Mouse (Mus musculus) bone marrow, adult 2 months (tissue): ENCODE data around the gene Aoc3. TPM values are rescaled to one million over a fixed set of nuclear protein-coding genes. Genes with fewer than 3 reads are reported as not detected.
A peak's percentile ranks its signal among the peaks of the same experiment; 100 is the strongest.

Source experiments
- H3K27ac ChIP-seq: fragments of 200-500 bp; 2 replicates; pipeline ENCODE4 v1.5.1; 2012; ENCODE audit warnings: low read depth, mild to moderate bottlenecking, control low read depth, inconsistent platforms, low read length; ENCODE audit not compliant: control insufficient read depth, poor library complexity, insufficient read depth
- H3K4me1 ChIP-seq: fragments of 200-500 bp; 2 replicates; pipeline ENCODE4 v1.6.1; 2011; ENCODE audit warnings: low read length; ENCODE audit not compliant: control insufficient read depth, insufficient read depth
- H3K4me3 ChIP-seq: fragments of 200-500 bp; replicated peaks from 2 replicates; pipeline ENCODE3; 2011; ENCODE audit warnings: mild to moderate bottlenecking, low read depth, low read length, control low read depth; ENCODE audit not compliant: control insufficient read depth
- CTCF ChIP-seq: fragments of 200-500 bp; IDR thresholded peaks from 2 replicates; pipeline ENCODE4 v1.5.1; 2011; ENCODE audit warnings: low read length, control low read depth; ENCODE audit not compliant: control insufficient read depth, insufficient read depth
- POLR2A ChIP-seq: fragments of 200-500 bp; IDR thresholded peaks from 2 replicates; pipeline ENCODE4 v1.6.1; 2011; ENCODE audit warnings: low read depth, mild to moderate bottlenecking, control low read depth, low read length, borderline replicate concordance; ENCODE audit not compliant: control insufficient read depth
- WGBS: fragments of 180-500 bp; shearing (Covaris S2); methylation state at CpG from one replicate; pipeline ENCODE4 v1.1.7; 2018; 5-methylcytosine and 5-hydroxymethylcytosine counted together
- polyA plus RNA-seq: library from polyadenylated mRNA; stranded (reverse); fragments of >200 nt; gene quantifications from 2 replicates; pipeline ENCODE4 v1.2.4, GENCODE M21; 2011; ENCODE audit warnings: low replicate concordance; ENCODE audit not compliant: missing spikeins, insufficient read depth, insufficient read length

Gene Aoc3
- 0.82 and 1.0 TPM in 2 replicates for polyA plus RNA-seq

DNA sequence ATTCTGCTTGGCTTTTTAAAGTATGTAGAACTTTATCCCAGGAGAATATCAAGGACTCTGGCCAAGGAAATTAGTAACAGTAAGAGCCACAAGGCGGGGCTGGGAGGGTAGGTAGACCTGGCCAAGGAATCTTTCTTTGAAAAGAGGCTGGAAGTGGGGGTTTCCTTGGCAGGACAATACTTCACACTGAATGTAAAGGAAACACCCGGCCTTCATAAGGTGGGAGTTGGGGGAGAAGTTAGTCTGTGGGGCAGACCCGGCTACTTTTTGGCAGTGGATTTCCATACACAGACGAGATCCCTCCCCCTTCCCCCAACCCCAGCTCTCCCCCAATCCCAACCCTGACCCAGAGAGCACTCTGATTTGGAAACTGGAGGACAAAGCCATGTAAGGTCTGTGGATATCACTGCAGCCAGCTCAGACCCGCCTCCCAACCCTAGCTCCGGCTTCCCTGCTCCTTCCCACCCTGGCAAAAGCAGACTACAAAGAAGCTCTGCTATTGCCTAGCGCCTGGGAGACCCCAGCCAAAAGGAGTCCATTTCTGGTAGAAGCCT lies at the start of gene Aoc3:
Gene Aoc3, plus strand, starts transcription at position 235 of the 554 bp plus-strand sequence.
- Histone ChIP-seq H3K27ac (no peak within 1 kb of the TSS), H3K4me1 (no peaks in the 10 kb centered on the region), H3K4me3 (no peak within 1 kb of the TSS)
- 68% methylated on average over 7 of the region's 7 CpGs for WGBS
- TF ChIP-seq CTCF (no peak), POLR2A (no peak)

DNA sequence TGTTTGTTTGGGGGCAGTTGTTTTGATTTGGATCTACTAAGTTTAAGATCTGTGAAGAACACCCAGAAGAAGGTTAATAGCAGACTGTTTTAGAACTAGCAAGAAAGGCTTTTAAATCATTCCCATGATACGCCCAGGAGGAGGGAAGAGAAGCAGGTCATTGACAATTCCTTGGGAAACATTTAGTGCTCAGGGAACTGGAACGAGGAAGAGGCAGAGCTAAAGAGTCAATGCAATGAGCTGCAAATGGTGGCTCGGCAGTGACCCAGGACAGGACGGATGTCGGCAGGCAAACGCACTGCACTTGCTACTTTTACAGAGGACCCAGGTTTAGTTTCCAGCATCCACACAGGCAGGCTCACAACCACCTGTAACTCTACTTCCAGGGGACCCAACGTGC lies 49.6 kb upstream of the Aoc3 start:
- Histone ChIP-seq H3K27ac (no peak overlapping the region), H3K4me1 (peaks cover 3% of the 10 kb centered on the region), H3K4me3 (no peak overlapping the region)
- TF ChIP-seq POLR2A, result no peak
- TF ChIP-seq CTCF, result no peak
- WGBS, result 70% methylated on average over 7 of the region's 7 CpGs

DNA sequence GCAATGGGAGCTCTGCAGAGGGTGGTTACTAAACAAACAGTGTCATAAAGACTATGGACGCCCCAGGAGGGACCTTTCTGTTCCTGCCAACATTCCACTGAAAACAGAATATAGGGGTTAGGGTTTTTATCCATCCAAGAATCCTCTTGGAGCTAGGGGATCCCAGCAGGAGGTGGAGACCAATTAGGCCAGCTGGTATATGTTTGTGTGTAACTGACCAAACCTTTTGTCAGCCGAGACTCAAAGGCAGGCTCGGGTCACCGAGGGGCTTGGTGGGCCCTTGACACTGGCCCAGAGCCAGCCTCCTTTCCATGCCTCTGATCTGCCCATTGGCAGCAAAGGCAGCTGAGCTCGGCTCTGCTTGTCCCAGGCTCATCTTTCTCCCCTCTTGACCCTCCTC lies 47.5 kb upstream of the Aoc3 start:
- Histone ChIP-seq H3K27ac (no peak overlapping the region), H3K4me1 (peaks cover 2% of the 10 kb centered on the region), H3K4me3 (no peak overlapping the region)
- 74% methylated on average over 5 of the region's 5 CpGs for WGBS
- TF ChIP-seq POLR2A (no peak), CTCF (no peak)

DNA sequence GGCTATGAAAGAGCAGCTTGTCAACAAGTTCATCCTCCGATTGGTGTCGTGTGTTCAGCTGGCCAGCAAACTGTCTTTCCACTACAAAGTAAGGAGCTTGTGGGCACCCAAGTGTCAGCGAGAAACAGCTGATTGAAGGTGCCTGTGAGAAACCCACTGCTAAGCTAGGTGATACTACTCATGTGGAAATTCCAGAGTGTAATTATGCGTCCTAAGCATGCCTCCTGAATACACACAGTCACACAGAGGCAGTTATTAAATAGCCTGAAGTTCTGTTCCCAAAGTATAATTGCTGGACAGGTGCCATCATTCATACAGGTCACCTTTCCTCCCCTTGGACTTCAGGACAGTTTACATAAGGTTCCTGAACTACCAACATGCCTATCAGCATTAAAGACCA lies 46.6 kb upstream of the Aoc3 start:
- Histone ChIP-seq H3K4me1 (no peaks in the 10 kb centered on the region; the same call in 1 of the 2 replicates), H3K4me3 (no peak overlapping the region), H3K27ac (no peak overlapping the region)
- 84% methylated on average over 4 of the region's 4 CpGs for WGBS
- TF ChIP-seq CTCF (no peak), POLR2A (no peak)

DNA sequence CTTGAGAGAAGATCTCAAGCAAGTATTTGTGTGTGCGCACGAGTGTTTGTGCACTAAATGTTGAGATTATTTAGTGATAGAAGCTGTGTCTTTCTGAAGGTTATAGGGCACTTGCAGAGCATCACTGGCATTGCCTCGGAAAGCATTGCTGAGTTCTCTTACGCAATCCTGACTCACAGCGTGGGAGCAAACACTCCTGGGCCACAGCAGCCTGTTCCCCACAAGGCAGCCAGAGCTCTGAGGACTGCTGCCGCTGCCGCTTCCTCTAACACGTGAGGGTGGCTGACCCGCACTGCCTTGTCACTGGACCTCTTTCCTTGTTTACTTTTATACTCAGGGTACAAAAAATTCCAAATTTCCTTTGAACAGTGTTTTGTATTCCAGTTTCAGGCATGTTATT lies 43.1 kb upstream of the Aoc3 start:
- no peak overlapping the region for H3K27ac ChIP-seq
- no peak overlapping the region for H3K4me3 ChIP-seq
- WGBS, result 58% methylated on average over 9 of the region's 9 CpGs
- H3K4me1 ChIP-seq, result no peaks in the 10 kb centered on the region; the same call in 1 of the 2 replicates
- TF ChIP-seq POLR2A (no peak), CTCF (no peak)

DNA sequence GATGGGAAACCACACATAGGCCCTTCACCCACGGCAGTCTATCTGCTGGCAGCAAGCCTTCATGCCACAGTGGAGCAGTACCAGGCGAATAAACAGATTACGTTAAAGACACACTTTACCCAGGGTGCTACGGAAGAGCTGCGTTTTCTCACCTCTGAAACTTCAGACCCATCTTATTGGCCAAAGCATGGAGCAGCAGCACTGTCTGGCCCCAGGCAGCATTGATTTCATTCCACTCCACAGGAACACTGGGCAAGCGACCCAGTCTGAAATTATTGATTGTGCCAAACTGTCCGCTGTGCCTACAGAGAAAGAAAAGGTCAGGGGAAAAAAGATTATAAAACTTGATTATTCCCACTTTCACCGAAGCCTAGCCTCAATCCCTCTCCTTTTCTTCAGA lies 39.2 kb upstream of the Aoc3 start:
- WGBS, result 93% methylated on average over 8 of the region's 8 CpGs
- TF ChIP-seq CTCF, result no peak
- TF ChIP-seq POLR2A, result no peak
- Histone ChIP-seq H3K4me1 (no peaks in the 10 kb centered on the region), H3K27ac (no peak overlapping the region), H3K4me3 (no peak overlapping the region)

DNA sequence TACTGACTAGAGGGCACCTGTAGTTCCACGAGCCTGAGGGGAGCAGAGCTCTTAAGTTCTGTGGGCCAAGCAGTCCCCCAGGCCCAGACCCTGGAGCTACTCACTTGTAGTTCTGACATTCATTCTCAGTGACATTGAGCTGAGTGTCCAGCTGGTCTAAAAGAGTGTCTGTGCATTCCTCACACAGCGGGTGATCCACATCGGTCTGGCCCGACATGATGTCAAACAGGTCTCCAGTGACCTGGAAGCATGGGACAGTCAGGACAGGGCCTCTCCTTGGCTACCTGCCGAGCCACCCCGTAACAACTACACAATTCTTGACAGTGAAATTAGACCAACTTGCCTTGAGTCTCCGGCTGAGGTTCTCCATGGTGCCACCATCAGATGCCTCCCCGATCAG lies 35.2 kb upstream of the Aoc3 start:
- Histone ChIP-seq H3K4me3 (no peak overlapping the region), H3K27ac (no peak overlapping the region), H3K4me1 (no peaks in the 10 kb centered on the region; the same call in 1 of the 2 replicates)
- WGBS, result 96% methylated on average over 8 of the region's 8 CpGs
- TF ChIP-seq CTCF, result no peak
- no peak for TF ChIP-seq POLR2A

DNA sequence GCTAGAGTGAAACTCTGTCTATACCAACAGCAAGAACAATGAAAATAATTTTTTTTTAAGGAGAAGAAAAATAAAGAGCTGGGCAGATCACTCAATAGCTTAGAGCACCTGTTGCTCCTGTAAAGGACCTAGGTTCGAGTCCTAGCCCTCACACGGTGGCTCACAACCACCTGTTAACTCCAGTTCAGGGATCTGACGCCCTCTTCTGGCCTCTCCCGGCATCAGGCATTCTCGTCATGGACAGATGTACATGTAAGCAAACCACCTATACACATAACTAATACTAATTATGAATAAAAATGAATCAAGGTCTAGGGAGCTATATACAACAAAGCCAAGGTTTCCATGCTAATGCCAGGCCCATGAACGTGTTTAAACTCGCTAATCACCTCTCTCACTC lies 29.5 kb upstream of the Aoc3 start:
- Histone ChIP-seq H3K27ac (no peak overlapping the region), H3K4me3 (peak overlapping the region; percentile 77), H3K4me1 (no peaks in the 10 kb centered on the region; the same call in 1 of the 2 replicates)
- 57% methylated on average over 7 of the region's 7 CpGs for WGBS
- TF ChIP-seq CTCF, result peak; percentile 43
- TF ChIP-seq POLR2A, result no peak
